Mouse (Mus musculus): ENCODE results near the gene Gm17018. TPM values are rescaled to one million over a fixed set of nuclear protein-coding genes. Genes with fewer than 3 reads are reported as not detected.

The Gm17018 gene
- polyA plus RNA-seq (2015; fragmentation: Nextera tagmentation; extraction: Ambion mirVana): 27.7 and 31.1 TPM in 2 replicates

GRCm38 (mm10) chr19:45560153-45560890 is at the start of gene Gm17018, which contains the start of gene Poll:
Gene Gm17018, plus strand, starts transcription at chr19:45560615.
Gene Poll, minus strand, starts transcription at chr19:45560531.
- peaks cover 26% of the 10 kb centered on the region for H3K36me3 ChIP-seq
- peak within 1 kb of the TSS; percentile 94 for H3K9ac ChIP-seq
- peak; percentile 67 for ATAC-seq (ENCODE audit: extremely low read depth, insufficient number of reproducible peaks, low FRiP score, low TSS enrichment)
- H3K27me3 ChIP-seq (replicated peaks): no peaks in the 10 kb centered on the region
- peaks cover 14% of the 10 kb centered on the region for H3K4me1 ChIP-seq
- H3K27ac ChIP-seq (replicated peaks): peak within 1 kb of the TSS; percentile 73
- under 1% methylated on average over 35 of the region's 35 CpGs for WGBS
- no peaks in the 10 kb centered on the region for H3K9me3 ChIP-seq
- peak within 1 kb of the TSS; percentile 88 for H3K4me3 ChIP-seq
- peak within 1 kb of the TSS; percentile 97 for H3K4me2 ChIP-seq

- Histone ChIP-seq H3K27ac (replicated peaks) (no peak overlapping the region), H3K27me3 (replicated peaks) (no peaks in the 10 kb centered on the region), H3K4me2 (no peak overlapping the region), H3K4me1 (peaks cover 24% of the 10 kb centered on the region), H3K4me3 (no peak overlapping the region), H3K36me3 (peaks cover 39% of the 10 kb centered on the region), H3K9ac (no peak overlapping the region), H3K9me3 (no peaks in the 10 kb centered on the region)
- WGBS: 66% methylated on average over 3 of the region's 3 CpGs
- no peak for ATAC-seq (ENCODE audit: extremely low read depth, insufficient number of reproducible peaks, low FRiP score, low TSS enrichment)
Observed at GRCm38 (mm10) chr19:45510680-45511079, 49.7 kb upstream of the Gm17018 start.

DNA sequence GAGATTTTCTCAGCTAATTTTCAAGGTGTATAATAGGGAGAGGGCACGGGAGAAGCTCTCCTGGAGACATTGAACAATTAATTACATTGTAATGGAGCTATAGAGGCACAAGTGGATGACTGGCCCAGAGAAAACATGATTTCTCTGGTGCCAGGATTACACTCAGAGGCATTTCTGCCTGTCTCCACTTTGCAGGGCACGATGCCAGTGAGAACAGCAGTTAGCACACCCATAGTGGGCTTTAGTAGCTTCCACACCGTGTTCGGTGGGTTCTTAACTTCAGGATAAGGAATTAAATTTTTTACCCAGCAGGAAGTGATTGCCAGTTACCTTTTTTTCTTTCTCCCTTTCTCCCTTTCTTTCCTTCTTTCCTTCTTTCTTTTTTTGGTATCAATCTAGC is 49.0 kb upstream of the Gm17018 start:
- H3K4me2 ChIP-seq: no peak overlapping the region
- no peak for ATAC-seq (ENCODE audit: extremely low read depth, insufficient number of reproducible peaks, low FRiP score, low TSS enrichment)
- H3K27ac ChIP-seq (replicated peaks): no peak overlapping the region
- H3K4me3 ChIP-seq: no peak overlapping the region
- no peaks in the 10 kb centered on the region for H3K27me3 ChIP-seq (replicated peaks)
- no peak overlapping the region for H3K9ac ChIP-seq
- H3K9me3 ChIP-seq: no peaks in the 10 kb centered on the region
- peaks cover 22% of the 10 kb centered on the region for H3K4me1 ChIP-seq
- WGBS: 83% methylated on average over 4 of the region's 4 CpGs
- peaks cover 46% of the 10 kb centered on the region for H3K36me3 ChIP-seq

DNA sequence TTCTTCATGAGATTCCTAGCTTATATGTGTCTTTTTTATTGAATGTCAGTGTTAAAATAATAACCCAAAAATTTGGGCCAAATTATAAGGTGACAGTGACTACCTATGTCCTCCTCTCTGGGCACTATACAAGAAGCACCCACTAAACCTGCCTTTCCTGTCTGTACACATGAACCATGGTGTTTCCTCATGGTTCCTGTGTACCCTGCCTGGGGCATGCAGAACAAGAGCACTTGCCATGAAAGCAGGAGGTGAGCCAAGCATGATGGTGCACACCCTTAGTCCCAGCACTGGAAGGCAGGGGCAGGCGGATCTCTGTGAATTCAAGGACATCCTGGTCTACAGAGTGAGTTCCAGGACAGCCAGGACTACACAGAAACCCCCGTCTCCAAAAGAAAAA is 45.1 kb upstream of the Gm17018 start:
- 86% methylated on average over 2 of the region's 2 CpGs for WGBS
- H3K9me3 ChIP-seq: no peaks in the 10 kb centered on the region
- no peak for ATAC-seq (ENCODE audit: extremely low read depth, insufficient number of reproducible peaks, low FRiP score, low TSS enrichment)
- H3K4me1 ChIP-seq: peaks cover 3% of the 10 kb centered on the region
- H3K36me3 ChIP-seq: peaks cover 82% of the 10 kb centered on the region
- no peak overlapping the region for H3K4me3 ChIP-seq
- no peak overlapping the region for H3K27ac ChIP-seq (replicated peaks)
- no peak overlapping the region for H3K4me2 ChIP-seq
- no peak overlapping the region for H3K9ac ChIP-seq
- H3K27me3 ChIP-seq (replicated peaks): no peaks in the 10 kb centered on the region

- WGBS: 89% methylated on average over 12 of the region's 12 CpGs
- H3K4me1 ChIP-seq: peaks cover 3% of the 10 kb centered on the region
- H3K4me3 ChIP-seq: no peak overlapping the region
- no peaks in the 10 kb centered on the region for H3K9me3 ChIP-seq
- H3K9ac ChIP-seq: no peak overlapping the region
- H3K36me3 ChIP-seq: peaks cover 91% of the 10 kb centered on the region
- ATAC-seq (ENCODE audit: extremely low read depth, insufficient number of reproducible peaks, low FRiP score, low TSS enrichment): no peak
- H3K4me2 ChIP-seq: no peak overlapping the region
- H3K27ac ChIP-seq (replicated peaks): no peak overlapping the region
- H3K27me3 ChIP-seq (replicated peaks): no peaks in the 10 kb centered on the region
Observed at GRCm38 (mm10) chr19:45516264-45516663, 44.2 kb upstream of the Gm17018 start.

DNA sequence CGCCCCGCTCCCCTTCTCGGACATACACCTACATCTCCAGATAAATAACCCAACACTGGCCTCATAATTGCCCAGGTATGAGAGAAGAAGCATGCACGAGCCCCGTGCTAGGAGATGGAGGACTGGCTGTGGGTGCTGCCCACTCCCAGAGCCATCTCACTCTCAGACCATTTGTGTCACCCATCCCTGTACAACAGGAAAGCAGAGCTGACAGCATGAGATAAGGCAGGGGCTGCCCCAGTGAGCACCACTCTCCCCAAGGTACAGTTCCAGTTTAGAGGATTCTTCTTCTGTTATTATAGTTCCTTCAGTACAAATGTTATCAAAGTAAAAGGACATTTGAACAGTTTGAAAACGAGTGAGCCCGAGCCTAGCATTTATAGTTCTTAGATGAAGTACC is 33.0 kb upstream of the Gm17018 start:
- 0 out of 2 replicates have a peak overlapping the region, but pooled peaks have one; percentile 14 for H3K9ac ChIP-seq
- H3K36me3 ChIP-seq: peaks cover 72% of the 10 kb centered on the region
- H3K4me1 ChIP-seq: peaks cover 47% of the 10 kb centered on the region
- WGBS: 68% methylated on average over 7 of the region's 7 CpGs
- no peak overlapping the region for H3K4me2 ChIP-seq
- no peaks in the 10 kb centered on the region for H3K9me3 ChIP-seq
- H3K27ac ChIP-seq (replicated peaks): no peak overlapping the region
- no peak for ATAC-seq (ENCODE audit: extremely low read depth, insufficient number of reproducible peaks, low FRiP score, low TSS enrichment)
- no peaks in the 10 kb centered on the region for H3K27me3 ChIP-seq (replicated peaks)
- no peak overlapping the region for H3K4me3 ChIP-seq

- Histone ChIP-seq H3K9me3 (no peaks in the 10 kb centered on the region), H3K4me3 (no peak overlapping the region), H3K9ac (0 out of 2 replicates have a peak overlapping the region, but pooled peaks have one; percentile 5), H3K27me3 (replicated peaks) (no peaks in the 10 kb centered on the region), H3K4me1 (peaks cover 47% of the 10 kb centered on the region), H3K36me3 (peaks cover 66% of the 10 kb centered on the region), H3K4me2 (no peak overlapping the region), H3K27ac (replicated peaks) (no peak overlapping the region)
- ATAC-seq (ENCODE audit: extremely low read depth, insufficient number of reproducible peaks, low FRiP score, low TSS enrichment): no peak
- WGBS: 89% methylated on average over 10 of the region's 10 CpGs
Observed at GRCm38 (mm10) chr19:45527931-45528534, 32.4 kb upstream of the Gm17018 start.

GRCm38 (mm10) chr19:45529294-45529693 is 31.1 kb upstream of the Gm17018 start:
- Histone ChIP-seq H3K4me2 (no peak overlapping the region), H3K9me3 (no peaks in the 10 kb centered on the region), H3K4me1 (peaks cover 47% of the 10 kb centered on the region), H3K27ac (replicated peaks) (peak overlapping the region; percentile 77), H3K9ac (peak overlapping the region; percentile 15), H3K27me3 (replicated peaks) (peaks cover 4% of the 10 kb centered on the region; the same call in 1 of the 2 replicates), H3K36me3 (peaks cover 53% of the 10 kb centered on the region), H3K4me3 (no peak overlapping the region)
- ATAC-seq (ENCODE audit: extremely low read depth, insufficient number of reproducible peaks, low FRiP score, low TSS enrichment): no peak
- 64% methylated on average over 5 of the region's 5 CpGs for WGBS

- Histone ChIP-seq H3K27me3 (replicated peaks) (peaks cover 15% of the 10 kb centered on the region), H3K4me2 (no peak overlapping the region), H3K36me3 (peaks cover 42% of the 10 kb centered on the region), H3K9ac (no peak overlapping the region; the same call in none of the 2 replicates), H3K9me3 (no peaks in the 10 kb centered on the region), H3K27ac (replicated peaks) (peak overlapping the region; percentile 77), H3K4me3 (no peak overlapping the region), H3K4me1 (peaks cover 52% of the 10 kb centered on the region)
- no peak for ATAC-seq (ENCODE audit: extremely low read depth, insufficient number of reproducible peaks, low FRiP score, low TSS enrichment)
- 53% methylated on average over 15 of the region's 15 CpGs for WGBS
Observed at GRCm38 (mm10) chr19:45530200-45530995, 30.0 kb upstream of the Gm17018 start.

GRCm38 (mm10) chr19:45531554-45531953 is 28.9 kb upstream of the Gm17018 start:
- H3K4me1 ChIP-seq: peaks cover 52% of the 10 kb centered on the region
- ATAC-seq (ENCODE audit: extremely low read depth, insufficient number of reproducible peaks, low FRiP score, low TSS enrichment): no peak; the same call in 1 of the 2 replicates
- no peaks in the 10 kb centered on the region for H3K9me3 ChIP-seq
- 0 out of 2 replicates have a peak overlapping the region, but pooled peaks have one; percentile 24 for H3K9ac ChIP-seq
- H3K27me3 ChIP-seq (replicated peaks): peaks cover 27% of the 10 kb centered on the region
- 42% methylated on average over 6 of the region's 6 CpGs for WGBS
- peak overlapping the region; percentile 77 for H3K27ac ChIP-seq (replicated peaks)
- no peak overlapping the region for H3K4me3 ChIP-seq
- peaks cover 31% of the 10 kb centered on the region for H3K36me3 ChIP-seq
- H3K4me2 ChIP-seq: no peak overlapping the region

DNA sequence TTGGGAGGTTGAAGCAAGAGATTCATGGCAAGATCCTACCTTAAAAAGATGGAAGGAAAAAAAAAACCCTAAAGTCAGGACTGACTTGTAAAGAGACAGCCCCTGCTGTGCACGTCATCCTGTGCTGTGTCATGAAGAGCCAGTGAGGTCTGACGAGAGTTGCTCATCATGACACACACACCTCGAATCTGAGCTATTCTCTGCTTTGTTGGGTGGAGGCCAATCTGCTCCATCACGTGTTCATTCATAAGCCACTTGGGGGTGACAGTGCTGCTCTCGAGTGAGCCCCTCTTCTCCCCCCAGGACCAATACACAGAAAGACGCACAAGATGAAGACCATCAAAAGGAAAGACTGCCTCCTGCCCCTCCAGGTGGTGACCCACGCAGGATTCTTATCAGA is 26.8 kb upstream of the Gm17018 start:
- H3K4me3 ChIP-seq: no peak overlapping the region

More for the DNA sequence above, 26.8 kb upstream of the Gm17018 start:
- ATAC-seq (ENCODE audit: extremely low read depth, insufficient number of reproducible peaks, low FRiP score, low TSS enrichment): no peak
- H3K9ac ChIP-seq: no peak overlapping the region
- H3K4me2 ChIP-seq: no peak overlapping the region
- WGBS: 57% methylated on average over 7 of the region's 7 CpGs
- no peak overlapping the region for H3K27ac ChIP-seq (replicated peaks)
- no peaks in the 10 kb centered on the region for H3K9me3 ChIP-seq
- peaks cover 11% of the 10 kb centered on the region for H3K36me3 ChIP-seq
- H3K4me1 ChIP-seq: peaks cover 43% of the 10 kb centered on the region
- peaks cover 44% of the 10 kb centered on the region for H3K27me3 ChIP-seq (replicated peaks)

All from heart, embryonic 13.5 days (tissue).